Mouse (Mus musculus) hindbrain, embryonic 10.5 days (tissue): ENCODE data around the gene Ugdh. TPM values are rescaled to one million over a fixed set of nuclear protein-coding genes. Genes with fewer than 3 reads are reported as not detected.

Source experiments
- DNase-seq: peaks from one replicate; pipeline ENCODE4 v3.0.0-alpha.2; 2017; ENCODE audit warnings: low spot score
- H3K27ac ChIP-seq: fragments of 300-500 bp; sonication (generic); 2 replicates; pipeline ENCODE4 v1.5.1; 2016; ENCODE audit warnings: mild to moderate bottlenecking, moderate library complexity
- H3K27me3 ChIP-seq: fragments of 300-500 bp; sonication (generic); 2 replicates; pipeline ENCODE4 v1.6.1; 2016; ENCODE audit warnings: mild to moderate bottlenecking; ENCODE audit not compliant: poor library complexity, insufficient read depth, severe bottlenecking
- H3K36me3 ChIP-seq: fragments of 300-500 bp; sonication (generic); 2 replicates; pipeline ENCODE4 v1.6.1; 2016; ENCODE audit warnings: mild to moderate bottlenecking, moderate library complexity
- H3K4me1 ChIP-seq: fragments of 300-500 bp; sonication (generic); replicated peaks from 2 replicates; pipeline ENCODE4 v1.6.1; 2016; ENCODE audit warnings: mild to moderate bottlenecking
- H3K4me3 ChIP-seq: fragments of 300-500 bp; sonication (generic); 2 replicates; pipeline ENCODE4 v1.5.1; 2016; ENCODE audit warnings: mild to moderate bottlenecking, moderate library complexity
- H3K9me3 ChIP-seq: fragments of 300-500 bp; sonication (generic); 2 replicates; pipeline ENCODE4 v1.6.1; 2016; ENCODE audit warnings: mild to moderate bottlenecking, moderate library complexity
- WGBS: fragments of 180-500 bp; shearing (Covaris S2); methylation state at CpG from one replicate; pipeline ENCODE4 v1.1.7; 2016; 5-methylcytosine and 5-hydroxymethylcytosine counted together
- polyA plus RNA-seq: library from polyadenylated mRNA; unstranded; fragments of >200 nt; fragmentation: Nextera tagmentation; extraction: Ambion mirVana; gene quantifications from 2 replicates; pipeline ENCODE4 v1.2.1, GENCODE M21; 2016

Gene Ugdh
- polyA plus RNA-seq, 1 experiment from 2014 or later = 52.0 TPM

DNA sequence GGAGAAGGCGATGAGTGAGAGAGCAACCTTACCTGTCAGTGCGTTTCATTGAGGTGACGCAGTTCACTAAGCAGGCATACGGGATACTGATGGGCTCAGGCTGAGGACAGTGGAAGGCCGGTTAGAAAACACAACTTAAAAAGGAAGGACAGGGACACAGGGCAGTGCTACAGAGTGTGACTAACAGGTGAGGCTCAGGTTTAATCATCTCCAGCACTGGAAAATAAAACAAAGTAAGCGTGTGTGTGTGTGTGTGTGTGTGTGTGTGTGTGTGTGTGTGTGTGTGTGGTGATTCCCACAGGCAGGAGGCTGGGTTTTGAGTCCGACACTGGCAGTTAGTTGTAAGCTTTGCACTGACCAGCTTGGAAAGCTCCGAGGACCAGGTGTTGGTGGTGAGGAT, 12.9 kb downstream of the Ugdh start:
- Histone ChIP-seq H3K36me3 (peaks cover 72% of the 10 kb centered on the region), H3K27me3 (no peaks in the 10 kb centered on the region), H3K4me3 (no peak overlapping the region), H3K9me3 (no peaks in the 10 kb centered on the region), H3K4me1 (no peaks in the 10 kb centered on the region), H3K27ac (no peak overlapping the region)
- no peak for DNase-seq
- WGBS = 92% methylated on average over 8 of the region's 8 CpGs

DNA sequence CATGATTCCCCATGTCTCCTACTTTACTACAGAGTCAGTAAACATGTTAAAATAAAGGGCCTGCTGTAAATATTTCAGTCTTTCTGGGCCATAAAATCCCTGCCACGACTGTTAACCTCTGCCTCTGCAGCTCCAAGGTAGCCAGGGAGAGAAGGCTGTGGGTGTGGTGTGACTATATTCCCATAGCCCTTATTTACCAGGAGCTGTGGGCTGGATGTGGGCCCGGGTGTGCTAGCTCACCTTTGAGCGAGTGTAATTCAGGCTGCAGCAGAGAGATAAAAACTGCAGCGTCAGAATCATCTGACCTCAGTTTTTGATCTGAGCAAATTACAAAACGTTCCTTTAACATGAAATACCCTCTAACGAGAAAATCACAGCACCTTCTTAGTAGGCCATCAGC, 14.9 kb downstream of the Ugdh start:
- peaks cover 77% of the 10 kb centered on the region for H3K36me3 ChIP-seq

GRCm38 (mm10) chr5:65419136-65419535, 16.6 kb downstream of the Ugdh start:
- Histone ChIP-seq H3K9me3 (no peaks in the 10 kb centered on the region), H3K27me3 (no peaks in the 10 kb centered on the region), H3K36me3 (peaks cover 74% of the 10 kb centered on the region), H3K4me3 (no peak overlapping the region), H3K27ac (no peak overlapping the region), H3K4me1 (peaks cover 13% of the 10 kb centered on the region)
- 85% methylated on average over 10 of the region's 10 CpGs for WGBS
- no peak for DNase-seq

More for the DNA sequence above, 14.9 kb downstream of the Ugdh start:
- Histone ChIP-seq H3K9me3 (no peaks in the 10 kb centered on the region), H3K4me1 (peaks cover 5% of the 10 kb centered on the region), H3K4me3 (no peak overlapping the region), H3K27me3 (no peaks in the 10 kb centered on the region), H3K27ac (no peak overlapping the region)
- 84% methylated on average over 6 of the region's 6 CpGs for WGBS
- DNase-seq = no peak

DNA sequence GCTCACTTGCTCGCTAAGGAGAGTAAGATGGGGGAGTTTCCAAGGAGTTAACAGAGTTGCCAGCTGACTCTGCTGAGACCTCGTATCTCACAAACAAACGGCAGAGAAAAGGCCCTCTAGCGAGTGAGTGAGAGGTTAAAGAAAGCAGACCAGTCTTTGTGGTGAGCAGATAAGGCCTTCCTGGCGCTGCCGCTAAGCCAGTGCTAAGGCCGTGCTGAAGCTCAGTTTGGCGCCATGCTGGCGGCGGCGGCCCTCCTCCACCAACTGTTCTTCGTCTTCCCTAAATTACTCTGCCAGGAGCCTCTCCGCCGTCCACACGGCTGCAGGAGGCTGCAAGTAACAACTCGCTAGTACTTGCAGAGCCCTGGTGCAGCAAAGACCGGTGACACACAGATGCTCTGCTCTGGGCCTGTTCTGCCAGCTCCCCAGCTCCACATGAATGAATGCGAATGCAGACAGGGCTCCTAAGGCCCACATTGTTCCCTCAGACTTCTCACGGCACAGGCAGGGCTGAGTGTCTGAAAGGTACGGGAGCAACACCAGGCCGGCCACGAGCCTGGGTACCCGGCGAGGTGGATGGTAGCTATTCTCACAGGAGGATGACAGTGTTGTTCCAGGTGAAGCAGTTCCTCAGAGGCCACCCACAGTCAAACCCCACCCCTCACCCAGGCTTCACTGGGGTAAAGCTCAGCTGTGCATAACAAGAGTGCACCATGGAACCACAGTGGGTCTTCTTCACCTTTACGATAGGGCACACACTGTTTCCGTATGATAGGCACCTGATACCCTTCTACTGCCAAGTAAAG, 19.9 kb downstream of the Ugdh start:
- Histone ChIP-seq H3K4me1 (peaks cover 13% of the 10 kb centered on the region), H3K36me3 (peaks cover 64% of the 10 kb centered on the region), H3K27me3 (no peaks in the 10 kb centered on the region), H3K27ac (peak overlapping the region; percentile 82), H3K9me3 (no peaks in the 10 kb centered on the region), H3K4me3 (peak overlapping the region; percentile 6; the same call in 1 of the 2 replicates)
- DNase-seq = peak; percentile 49
- 21% methylated on average over 26 of the region's 26 CpGs for WGBS

DNA sequence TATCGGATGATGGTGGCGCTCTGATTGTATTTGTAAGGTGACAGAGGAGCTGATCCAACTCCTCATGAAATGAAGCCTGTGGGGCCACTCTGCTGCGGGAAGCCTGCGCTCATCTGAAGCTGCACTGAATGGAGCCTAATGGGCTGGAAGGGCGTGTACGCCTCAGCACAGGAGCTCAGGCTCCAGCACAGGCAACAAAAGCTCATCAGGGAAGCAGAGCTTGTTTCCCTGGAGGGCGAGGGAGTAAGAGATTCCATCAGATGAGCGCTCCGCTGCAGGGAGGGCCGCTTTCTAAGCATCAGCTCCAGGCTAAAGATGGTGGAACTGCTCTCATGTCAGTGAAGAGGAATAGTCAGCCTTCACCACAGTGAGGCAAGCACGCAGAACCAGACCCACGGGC, 27.8 kb downstream of the Ugdh start:
- 38% methylated on average over 12 of the region's 12 CpGs for WGBS
- no peak overlapping the region for H3K27ac ChIP-seq
- no peaks in the 10 kb centered on the region for H3K9me3 ChIP-seq
- peak; percentile 4 for DNase-seq
- peaks cover 6% of the 10 kb centered on the region; the same call in 1 of the 2 replicates for H3K4me1 ChIP-seq
- H3K36me3 ChIP-seq = peaks cover 82% of the 10 kb centered on the region
- no peak overlapping the region for H3K4me3 ChIP-seq
- no peaks in the 10 kb centered on the region for H3K27me3 ChIP-seq

- peak; percentile 81 for DNase-seq
- 36% methylated on average over 2 of the region's 2 CpGs for WGBS
- H3K4me1 ChIP-seq = no peaks in the 10 kb centered on the region
- no peaks in the 10 kb centered on the region for H3K9me3 ChIP-seq
- no peak overlapping the region for H3K4me3 ChIP-seq
- no peaks in the 10 kb centered on the region for H3K27me3 ChIP-seq
- peaks cover 93% of the 10 kb centered on the region for H3K36me3 ChIP-seq
- H3K27ac ChIP-seq = no peak overlapping the region
Measured at GRCm38 (mm10) chr5:65401251-65401994, 34.3 kb downstream of the Ugdh start.

DNA sequence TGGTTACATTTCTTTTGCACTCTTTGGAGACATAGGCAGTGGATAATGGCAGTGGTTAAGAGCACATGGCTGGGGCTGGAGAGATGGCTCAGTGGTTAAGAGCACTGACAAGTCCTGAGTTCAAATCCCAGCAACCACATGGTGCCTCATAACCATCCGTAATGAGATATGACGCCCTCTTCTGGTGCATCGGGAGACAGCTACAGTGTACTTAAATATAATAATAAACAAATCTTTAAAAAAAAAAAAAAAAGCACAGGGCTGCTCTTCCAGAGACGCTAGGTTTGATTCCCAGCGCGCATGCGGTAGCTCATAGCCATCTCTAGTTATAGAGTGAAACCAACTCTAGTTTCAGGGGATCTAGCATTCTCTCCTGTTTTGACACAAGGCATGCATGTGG, 41.3 kb downstream of the Ugdh start:
- Histone ChIP-seq H3K9me3 (no peaks in the 10 kb centered on the region), H3K27ac (no peak overlapping the region), H3K27me3 (no peaks in the 10 kb centered on the region), H3K4me3 (no peak overlapping the region), H3K36me3 (peaks cover 64% of the 10 kb centered on the region), H3K4me1 (peaks cover 14% of the 10 kb centered on the region)
- 91% methylated on average over 7 of the region's 7 CpGs for WGBS
- DNase-seq = no peak

DNA sequence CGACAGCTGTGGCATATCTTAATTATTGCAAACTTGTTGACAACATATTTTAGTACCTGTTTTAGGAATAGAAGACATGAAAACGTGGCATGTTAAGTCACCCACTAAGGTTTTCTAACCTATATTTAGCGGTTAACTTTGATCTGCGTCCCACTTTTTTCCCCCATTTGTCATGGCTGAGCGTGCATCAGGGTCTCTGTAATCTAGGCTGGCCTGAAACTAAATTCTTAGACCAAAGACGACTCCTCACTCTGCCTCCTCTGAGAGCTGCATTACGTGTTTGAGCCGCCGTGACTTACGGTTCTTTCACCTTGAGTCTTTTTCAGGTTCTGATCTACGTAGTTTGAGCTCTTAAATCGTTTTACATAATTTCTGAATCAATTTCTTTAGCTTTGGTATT, 44.0 kb downstream of the Ugdh start:
- Histone ChIP-seq H3K4me1 (peaks cover 18% of the 10 kb centered on the region), H3K4me3 (peak overlapping the region; percentile 82), H3K36me3 (peaks cover 62% of the 10 kb centered on the region), H3K27me3 (no peaks in the 10 kb centered on the region), H3K27ac (peak overlapping the region; percentile 96), H3K9me3 (no peaks in the 10 kb centered on the region)
- WGBS = 4% methylated on average over 12 of the region's 12 CpGs
- DNase-seq = no peak

DNA sequence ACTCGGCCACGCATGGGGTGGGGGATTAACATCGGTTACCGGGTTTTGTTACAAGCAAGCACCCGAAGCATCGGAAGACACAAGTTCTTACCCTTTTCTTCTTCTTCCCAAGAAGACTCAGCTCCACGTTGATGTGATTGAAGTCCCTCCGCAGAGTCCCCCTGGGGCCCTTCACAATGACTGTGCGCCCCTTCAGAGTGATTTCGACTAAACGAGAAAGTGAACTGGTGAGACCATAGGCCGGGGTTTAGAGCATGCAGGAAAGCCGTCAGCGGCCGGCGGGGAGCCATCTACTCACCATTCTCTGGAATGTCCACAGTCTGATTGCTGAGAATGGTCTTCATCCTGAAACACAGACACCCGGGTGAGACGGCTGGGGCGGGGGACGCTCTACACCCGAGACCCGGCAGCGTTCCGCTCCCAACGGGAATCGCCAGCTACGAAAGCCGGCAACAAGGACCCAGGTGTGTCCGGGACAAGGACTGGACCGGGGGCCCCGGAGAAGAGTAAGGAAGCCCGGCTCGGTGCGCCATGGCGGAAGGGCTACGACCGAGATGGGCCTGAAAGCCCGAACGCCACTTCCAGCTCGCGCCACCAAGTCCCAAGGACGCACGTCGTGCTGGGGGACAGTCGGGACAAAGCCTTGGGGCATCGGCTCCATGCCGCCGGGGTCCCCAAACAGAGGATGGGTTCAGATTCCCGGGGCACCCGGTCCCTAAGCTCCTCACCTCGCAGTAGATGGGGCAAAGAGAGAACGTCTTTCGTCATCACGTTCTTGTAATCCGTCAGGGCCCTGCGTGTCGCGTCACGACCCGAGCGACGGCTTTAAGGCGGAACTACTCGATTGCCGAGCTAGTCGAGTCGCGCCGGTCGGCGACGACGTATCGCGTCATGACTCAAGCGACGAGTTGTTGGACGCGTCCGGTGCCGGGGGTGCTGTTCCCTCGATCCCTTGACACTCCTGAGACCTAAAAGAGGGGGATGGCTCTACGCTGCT, 44.8 kb downstream of the Ugdh start, which contains the start of the genes Rpl9 and Lias:
Gene Rpl9 (minus strand): TSS at position 797 of the 997 bp plus-strand sequence.
Gene Lias (plus strand): TSS at position 850 of the 997 bp plus-strand sequence.
- Histone ChIP-seq H3K9me3 (no peaks in the 10 kb centered on the region), H3K27ac (peak within 1 kb of the TSS; percentile 96), H3K4me1 (peaks cover 18% of the 10 kb centered on the region), H3K4me3 (peak within 1 kb of the TSS; percentile 82), H3K27me3 (no peaks in the 10 kb centered on the region), H3K36me3 (peaks cover 54% of the 10 kb centered on the region)
- DNase-seq = peak; percentile 98
- under 1% methylated on average over 83 of the region's 83 CpGs for WGBS

GRCm38 (mm10) chr5:65387008-65387867, 48.5 kb downstream of the Ugdh start:
- peaks cover 40% of the 10 kb centered on the region for H3K36me3 ChIP-seq
- peak; percentile 6 for DNase-seq
- WGBS = 80% methylated on average over 6 of the region's 6 CpGs
- no peak overlapping the region for H3K4me3 ChIP-seq
- H3K9me3 ChIP-seq = no peaks in the 10 kb centered on the region
- H3K27ac ChIP-seq = no peak overlapping the region
- H3K4me1 ChIP-seq = peaks cover 17% of the 10 kb centered on the region
- no peaks in the 10 kb centered on the region for H3K27me3 ChIP-seq

GRCm38 (mm10) chr5:65385704-65386103, 50.0 kb downstream of the Ugdh start:
- WGBS = 71% methylated on average over 2 of the region's 2 CpGs

More at GRCm38 (mm10) chr5:65385704-65386103, 50.0 kb downstream of the Ugdh start:
- no peak overlapping the region for H3K4me3 ChIP-seq
- no peak overlapping the region for H3K27ac ChIP-seq
- no peak for DNase-seq
- H3K4me1 ChIP-seq = peaks cover 13% of the 10 kb centered on the region
- peaks cover 40% of the 10 kb centered on the region for H3K36me3 ChIP-seq
- no peaks in the 10 kb centered on the region for H3K9me3 ChIP-seq
- H3K27me3 ChIP-seq = no peaks in the 10 kb centered on the region
